Mouse (Mus musculus) heart, postnatal 0 days (tissue): ENCODE measurements around the gene Rnf4. TPM values are rescaled to one million over a fixed set of nuclear protein-coding genes. Genes with fewer than 3 reads are reported as not detected.

Experiments
- ATAC-seq: fragments of 200-750 bp; cut with Nextera tagmentation; 2 replicates; pipeline ENCODE4 v1.8.0; 2017; ENCODE audit warnings: low read depth, moderate number of reproducible peaks, moderate library complexity; ENCODE audit not compliant: insufficient read depth
- DNase-seq: peaks from one replicate; pipeline ENCODE4 v3.0.0-alpha.2; 2016; ENCODE audit warnings: low spot score
- H3K27ac ChIP-seq: fragments of 300-500 bp; sonication (generic); 2 replicates; pipeline ENCODE4 v1.5.1; 2014; ENCODE audit warnings: low read depth, mild to moderate bottlenecking
- H3K27me3 ChIP-seq: fragments of 300-500 bp; sonication (generic); 2 replicates; pipeline ENCODE4 v1.6.1; 2014; ENCODE audit warnings: low read length, mixed read lengths; ENCODE audit not compliant: control insufficient read depth, insufficient read depth
- H3K36me3 ChIP-seq: fragments of 300-500 bp; sonication (generic); replicated peaks from 2 replicates; pipeline ENCODE4 v1.6.1; 2014; ENCODE audit warnings: low read length, mixed read lengths; ENCODE audit not compliant: control insufficient read depth, insufficient read depth
- H3K4me1 ChIP-seq: fragments of 300-500 bp; sonication (generic); 2 replicates; pipeline ENCODE4 v1.6.1; 2014; ENCODE audit warnings: antibody characterized with exemption; ENCODE audit not compliant: control insufficient read depth, insufficient read depth
- H3K4me2 ChIP-seq: fragments of 300-500 bp; sonication (generic); 2 replicates; pipeline ENCODE4 v1.6.1; 2014; ENCODE audit warnings: low read depth, mild to moderate bottlenecking, low read length, moderate library complexity
- H3K4me3 ChIP-seq: fragments of 300-500 bp; sonication (generic); 2 replicates; pipeline ENCODE4 v1.5.1; 2014; ENCODE audit warnings: low read depth, low read length
- H3K9ac ChIP-seq: fragments of 300-500 bp; sonication (generic); replicated peaks from 2 replicates; pipeline ENCODE4 v1.6.1; 2014; ENCODE audit warnings: low read depth, low read length, mixed read lengths
- H3K9me3 ChIP-seq: fragments of 300-500 bp; sonication (generic); replicated peaks from 2 replicates; pipeline ENCODE4 v1.6.1; 2016; ENCODE audit warnings: low read length; ENCODE audit not compliant: control insufficient read depth
- CTCF ChIP-seq: IDR thresholded peaks from 2 replicates; pipeline ENCODE4 v1.5.1; 2016; ENCODE audit warnings: antibody characterized with exemption, control low read depth, low read depth
- EP300 ChIP-seq: IDR thresholded peaks from 2 replicates; pipeline ENCODE4 v1.6.1; 2016; ENCODE audit warnings: antibody characterized with exemption, low read depth
- WGBS: fragments of 180-500 bp; shearing (Covaris S2); extraction: QIAGEN DNeasy Blood & Tissue Kit; methylation state at CpG from one replicate; pipeline ENCODE4 v1.1.7; 2014; 5-methylcytosine and 5-hydroxymethylcytosine counted together
- polyA plus RNA-seq: library from polyadenylated mRNA; unstranded; fragments of >200 nt; fragmentation: Nextera tagmentation; extraction: Ambion mirVana; gene quantifications from 2 replicates; pipeline ENCODE4 v1.2.1, GENCODE M21; 2015
- total RNA-seq: library from RNA; depleted of rRNA; stranded (reverse); fragments of >200 nt; gene quantifications from 2 replicates; pipeline ENCODE4 v1.2.3, GENCODE M21; 2014; ENCODE audit warnings: low replicate concordance

The Rnf4 gene
- total and polyA plus RNA-seq, 2 experiments from 2014 or later: 61.1 to 82.5 TPM

- ATAC-seq: no peak
- H3K27ac ChIP-seq: no peak overlapping the region
- TF ChIP-seq EP300: no peak
- no peak for TF ChIP-seq CTCF
Measured at GRCm38 (mm10) chr5:34378787-34379186, 42.7 kb downstream of the Rnf4 start.

GRCm38 (mm10) chr5:34381700-34382099, 45.6 kb downstream of the Rnf4 start:
- no peak for TF ChIP-seq CTCF
- no peak for TF ChIP-seq EP300
- no peak overlapping the region for H3K4me2 ChIP-seq
- ATAC-seq: no peak
- no peaks in the 10 kb centered on the region for H3K27me3 ChIP-seq
- no peak for DNase-seq
- H3K4me3 ChIP-seq: no peak overlapping the region
- H3K9ac ChIP-seq: no peak overlapping the region
- 85% methylated on average over 2 of the region's 2 CpGs for WGBS
- no peaks in the 10 kb centered on the region; the same call in 1 of the 2 replicates for H3K9me3 ChIP-seq
- peaks cover 4% of the 10 kb centered on the region; the same call in 1 of the 2 replicates for H3K4me1 ChIP-seq
- H3K27ac ChIP-seq: no peak overlapping the region
- peaks cover 8% of the 10 kb centered on the region; the same call in 1 of the 2 replicates for H3K36me3 ChIP-seq

More at GRCm38 (mm10) chr5:34378787-34379186, 42.7 kb downstream of the Rnf4 start:
- Histone ChIP-seq H3K9me3 (no peaks in the 10 kb centered on the region), H3K36me3 (no peaks in the 10 kb centered on the region), H3K27me3 (no peaks in the 10 kb centered on the region), H3K4me1 (peaks cover 4% of the 10 kb centered on the region; the same call in 1 of the 2 replicates), H3K9ac (no peak overlapping the region), H3K4me2 (no peak overlapping the region), H3K4me3 (no peak overlapping the region)
- no peak for DNase-seq

- ATAC-seq (no peak), DNase-seq (no peak)
- no peaks in the 10 kb centered on the region for H3K27me3 ChIP-seq
Measured at GRCm38 (mm10) chr5:34385616-34386015, 49.5 kb downstream of the Rnf4 start.

DNA sequence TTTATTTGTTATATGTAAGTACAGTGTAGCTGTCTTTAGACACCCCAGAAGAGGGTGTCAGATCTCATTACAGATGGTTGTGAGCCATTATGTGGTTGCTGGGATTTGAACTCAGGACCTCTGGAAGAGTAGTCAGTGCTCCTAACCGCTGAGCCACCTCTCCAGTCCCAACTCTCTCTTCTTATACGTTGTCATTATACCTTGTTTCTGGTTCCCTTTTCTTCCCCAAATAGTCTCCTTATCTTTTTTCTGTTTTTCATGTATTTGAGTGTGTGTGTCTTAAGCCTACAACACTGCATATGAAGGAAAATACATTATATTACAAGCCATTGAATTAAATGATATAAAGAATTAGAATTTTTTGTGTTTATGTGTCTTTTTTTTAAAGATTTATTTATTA, 50.7 kb downstream of the Rnf4 start:
- H3K9ac ChIP-seq: no peak overlapping the region
- DNase-seq: no peak
- no peak overlapping the region for H3K4me2 ChIP-seq
- H3K4me3 ChIP-seq: no peak overlapping the region
- no peaks in the 10 kb centered on the region for H3K4me1 ChIP-seq
- no peak overlapping the region for H3K27ac ChIP-seq
- no peak for ATAC-seq
- WGBS: 95% methylated on average over 2 of the region's 2 CpGs
- no peaks in the 10 kb centered on the region; the same call in 1 of the 2 replicates for H3K9me3 ChIP-seq
- H3K36me3 ChIP-seq: peaks cover 8% of the 10 kb centered on the region; the same call in 1 of the 2 replicates
- TF ChIP-seq EP300: no peak
- TF ChIP-seq CTCF: no peak
- H3K27me3 ChIP-seq: no peaks in the 10 kb centered on the region

More at GRCm38 (mm10) chr5:34385616-34386015, 49.5 kb downstream of the Rnf4 start:
- Histone ChIP-seq H3K9ac (no peak overlapping the region), H3K4me3 (no peak overlapping the region), H3K9me3 (no peaks in the 10 kb centered on the region; the same call in 1 of the 2 replicates), H3K27ac (no peak overlapping the region), H3K4me1 (no peaks in the 10 kb centered on the region), H3K4me2 (no peak overlapping the region), H3K36me3 (peaks cover 8% of the 10 kb centered on the region; the same call in 1 of the 2 replicates)
- TF ChIP-seq CTCF (no peak), EP300 (no peak)
- 95% methylated on average over 5 of the region's 5 CpGs for WGBS

- H3K9ac ChIP-seq: no peak overlapping the region
- ATAC-seq (no peak), DNase-seq (no peak)
- no peaks in the 10 kb centered on the region for H3K9me3 ChIP-seq
- no peak overlapping the region for H3K27ac ChIP-seq
- no peak overlapping the region for H3K4me3 ChIP-seq
- H3K36me3 ChIP-seq: no peaks in the 10 kb centered on the region
- peaks cover 22% of the 10 kb centered on the region; the same call in 1 of the 2 replicates for H3K4me1 ChIP-seq
- TF ChIP-seq CTCF (no peak), EP300 (no peak)
- no peak overlapping the region for H3K4me2 ChIP-seq
- no peaks in the 10 kb centered on the region for H3K27me3 ChIP-seq
- 83% methylated on average over 8 of the region's 8 CpGs for WGBS
Measured at GRCm38 (mm10) chr5:34393251-34393650, 57.2 kb downstream of the Rnf4 start.

- no peak for TF ChIP-seq CTCF
- TF ChIP-seq EP300: no peak
- no peak overlapping the region for H3K4me3 ChIP-seq
- no peaks in the 10 kb centered on the region for H3K36me3 ChIP-seq
- no peaks in the 10 kb centered on the region for H3K9me3 ChIP-seq
- 94% methylated on average over 1 of the region's 1 CpGs for WGBS
- ATAC-seq (no peak), DNase-seq (no peak)
- H3K9ac ChIP-seq: no peak overlapping the region
- no peak overlapping the region for H3K27ac ChIP-seq
- H3K4me2 ChIP-seq: no peak overlapping the region
- no peaks in the 10 kb centered on the region for H3K27me3 ChIP-seq
- H3K4me1 ChIP-seq: peaks cover 23% of the 10 kb centered on the region; the same call in 1 of the 2 replicates
Measured at GRCm38 (mm10) chr5:34395347-34395746, 59.3 kb downstream of the Rnf4 start.
